Mouse (Mus musculus): ENCODE results near the gene Tcf7l2. TPM values are rescaled to one million over a fixed set of nuclear protein-coding genes. Genes with fewer than 3 reads are reported as not detected.
A peak's percentile ranks its signal among the peaks of the same experiment; 100 is the strongest.

The Tcf7l2 gene
- polyA plus RNA-seq, 2 experiments: 7.8 to 18.4 TPM

GRCm38 (mm10) chr19:55736016-55736415 is 5.6 kb upstream of the Tcf7l2 start:
- TF ChIP-seq EP300 (IDR thresholded peaks at IDR 0.05; ENCODE audit: low read depth): no peak
- TF ChIP-seq CTCF (IDR thresholded peaks at IDR 0.05; ENCODE audit: low read depth): no peak
- Histone ChIP-seq H3K4me3 (ENCODE audit: insufficient read depth in 1 of 2, low read depth in 2 of 2, low read length in 2 of 2) (no peak overlapping the region), H3K36me3 (replicated peaks; ENCODE audit: control insufficient read depth, insufficient read depth, low read depth) (no peaks in the 10 kb centered on the region), H3K4me1 (replicated peaks; ENCODE audit: control insufficient read depth in 2 of 2, insufficient read depth in 2 of 2, low read length in 1 of 2) (peaks cover 0 to 18% of the 10 kb centered on the region in 2 experiments; a peak in 2 of 4 replicates), H3K27ac (no peak overlapping the region), H3K9ac (replicated peaks) (no peak overlapping the region), H3K27me3 (ENCODE audit: control insufficient read depth, insufficient read depth, low read length) (peaks cover 5% of the 10 kb centered on the region; the same call in 1 of the 2 replicates), H3K4me2 (ENCODE audit: low read depth) (no peak overlapping the region), H3K9me3 (ENCODE audit: control insufficient read depth, low read length) (no peaks in the 10 kb centered on the region)
- no peak for DNase-seq (ENCODE audit: low read depth in 3 of 3, low spot score in 3 of 3)
- no peak for ATAC-seq (ENCODE audit: insufficient read depth)
- 38% methylated on average over 6 of the region's 6 CpGs for WGBS (ENCODE audit: insufficient replicate concordance)

- no peak overlapping the region for H3K4me3 ChIP-seq (ENCODE audit: insufficient read depth in 1 of 2, low read depth in 2 of 2, low read length in 2 of 2)
- H3K27me3 ChIP-seq (ENCODE audit: control insufficient read depth, insufficient read depth, low read length): peaks cover 41% of the 10 kb centered on the region
- no peak for TF ChIP-seq CTCF (IDR thresholded peaks at IDR 0.05; ENCODE audit: low read depth)
- TF ChIP-seq EP300 (IDR thresholded peaks at IDR 0.05; ENCODE audit: low read depth): no peak
- no peak overlapping the region for H3K9ac ChIP-seq (replicated peaks)
- H3K4me2 ChIP-seq (ENCODE audit: low read depth): no peak overlapping the region
- no peaks in the 10 kb centered on the region for H3K36me3 ChIP-seq (replicated peaks; ENCODE audit: control insufficient read depth, insufficient read depth, low read depth)
- no peaks in the 10 kb centered on the region for H3K9me3 ChIP-seq (ENCODE audit: control insufficient read depth, low read length)
- 39% methylated on average over 4 of the region's 4 CpGs for WGBS (ENCODE audit: insufficient replicate concordance)
- H3K4me1 ChIP-seq (replicated peaks; ENCODE audit: control insufficient read depth in 2 of 2, insufficient read depth in 2 of 2, low read length in 1 of 2): peaks cover 0 to 7% of the 10 kb centered on the region in 2 experiments; a peak in 2 of 4 replicates
- no peak for ATAC-seq (ENCODE audit: insufficient read depth)
- no peak for DNase-seq (ENCODE audit: low read depth in 3 of 3, low spot score in 3 of 3)
- no peak overlapping the region for H3K27ac ChIP-seq
Observed at GRCm38 (mm10) chr19:55739713-55740112, 1.9 kb upstream of the Tcf7l2 start.

GRCm38 (mm10) chr19:55740753-55741438 is 724 bp upstream of the Tcf7l2 start:
- H3K4me1 ChIP-seq (replicated peaks; ENCODE audit: control insufficient read depth in 2 of 2, insufficient read depth in 2 of 2, low read length in 1 of 2): peaks cover 0 to 8% of the 10 kb centered on the region in 2 experiments; a peak in 2 of 4 replicates
- H3K9me3 ChIP-seq (ENCODE audit: control insufficient read depth, low read length): no peaks in the 10 kb centered on the region
- H3K4me3 ChIP-seq (ENCODE audit: insufficient read depth in 1 of 2, low read depth in 2 of 2, low read length in 2 of 2): peak overlapping the region; percentile 10 to 61
- no peaks in the 10 kb centered on the region for H3K36me3 ChIP-seq (replicated peaks; ENCODE audit: control insufficient read depth, insufficient read depth, low read depth)
- H3K4me2 ChIP-seq (ENCODE audit: low read depth): peak overlapping the region; percentile 61
- ATAC-seq (ENCODE audit: insufficient read depth): peak; percentile 26
- no peak overlapping the region for H3K27ac ChIP-seq
- DNase-seq (ENCODE audit: low read depth in 3 of 3, low spot score in 3 of 3): no peak
- H3K9ac ChIP-seq (replicated peaks): no peak overlapping the region
- WGBS (ENCODE audit: insufficient replicate concordance): 14% methylated on average over 10 of the region's 10 CpGs
- H3K27me3 ChIP-seq (ENCODE audit: control insufficient read depth, insufficient read depth, low read length): peaks cover 51% of the 10 kb centered on the region
- no peak for TF ChIP-seq EP300 (IDR thresholded peaks at IDR 0.05; ENCODE audit: low read depth)
- no peak for TF ChIP-seq CTCF (IDR thresholded peaks at IDR 0.05; ENCODE audit: low read depth)

GRCm38 (mm10) chr19:55742386-55743000 is 873 bp downstream of the Tcf7l2 start:
- H3K27me3 ChIP-seq (ENCODE audit: control insufficient read depth, insufficient read depth, low read length): peaks cover 67% of the 10 kb centered on the region
- H3K27ac ChIP-seq: peak overlapping the region; percentile 41
- H3K4me2 ChIP-seq (ENCODE audit: low read depth): peak overlapping the region; percentile 61
- DNase-seq (ENCODE audit: low read depth in 3 of 3, low spot score in 3 of 3): no peak
- no peaks in the 10 kb centered on the region for H3K36me3 ChIP-seq (replicated peaks; ENCODE audit: control insufficient read depth, insufficient read depth, low read depth)
- H3K9me3 ChIP-seq (ENCODE audit: control insufficient read depth, low read length): no peaks in the 10 kb centered on the region
- H3K9ac ChIP-seq (replicated peaks): peak overlapping the region; percentile 49
- under 1% methylated on average over 67 of the region's 70 CpGs for WGBS (ENCODE audit: insufficient replicate concordance)
- TF ChIP-seq CTCF (IDR thresholded peaks at IDR 0.05; ENCODE audit: low read depth) (no peak), EP300 (IDR thresholded peaks at IDR 0.05; ENCODE audit: low read depth) (no peak)
- H3K4me1 ChIP-seq (replicated peaks; ENCODE audit: control insufficient read depth in 2 of 2, insufficient read depth in 2 of 2, low read length in 1 of 2): peaks cover 0 to 7% of the 10 kb centered on the region in 2 experiments; a peak in 2 of 4 replicates
- H3K4me3 ChIP-seq (ENCODE audit: insufficient read depth in 1 of 2, low read depth in 2 of 2, low read length in 2 of 2): peak overlapping the region; percentile 61 to 80
- no peak for ATAC-seq (ENCODE audit: insufficient read depth)

- H3K27ac ChIP-seq: no peak overlapping the region; the same call in 1 of the 2 replicates
- DNase-seq (ENCODE audit: low read depth in 3 of 3, low spot score in 3 of 3) (no peak), ATAC-seq (ENCODE audit: insufficient read depth) (no peak)
- no peaks in the 10 kb centered on the region for H3K36me3 ChIP-seq (replicated peaks; ENCODE audit: control insufficient read depth, insufficient read depth, low read depth)
- peaks cover 0 to 7% of the 10 kb centered on the region in 2 experiments; a peak in 2 of 4 replicates for H3K4me1 ChIP-seq (replicated peaks; ENCODE audit: control insufficient read depth in 2 of 2, insufficient read depth in 2 of 2, low read length in 1 of 2)
- peak overlapping the region; percentile 61 to 80 for H3K4me3 ChIP-seq (ENCODE audit: insufficient read depth in 1 of 2, low read depth in 2 of 2, low read length in 2 of 2)
- TF ChIP-seq EP300 (IDR thresholded peaks at IDR 0.05; ENCODE audit: low read depth): no peak
- no peak for TF ChIP-seq CTCF (IDR thresholded peaks at IDR 0.05; ENCODE audit: low read depth)
- peaks cover 69% of the 10 kb centered on the region for H3K27me3 ChIP-seq (ENCODE audit: control insufficient read depth, insufficient read depth, low read length)
- WGBS (ENCODE audit: insufficient replicate concordance): under 1% methylated on average over 38 of the region's 38 CpGs
- peak overlapping the region; percentile 61 for H3K4me2 ChIP-seq (ENCODE audit: low read depth)
- no peaks in the 10 kb centered on the region for H3K9me3 ChIP-seq (ENCODE audit: control insufficient read depth, low read length)
- peak overlapping the region; percentile 49 for H3K9ac ChIP-seq (replicated peaks)
Observed at GRCm38 (mm10) chr19:55743001-55743556, 1.5 kb downstream of the Tcf7l2 start.

Measured in liver, embryonic 14.5 days (tissue).